Mouse (Mus musculus): ENCODE results near the gene Sh3gl1. TPM values are rescaled to one million over a fixed set of nuclear protein-coding genes. Genes with fewer than 3 reads are reported as not detected.
"Not testable (repeated sequence)": the region's sequence is repeated elsewhere in the genome, so short reads cannot be mapped to it uniquely, and the experiment has no call there.

The Sh3gl1 gene
- polyA plus RNA-seq (2021), result 85.2 TPM

- DNase-seq (ENCODE audit: low read depth, low spot score) (peak; percentile 98), ATAC-seq (peak; percentile 47)
- no peak for TF ChIP-seq CTCF (IDR thresholded peaks at IDR 0.05)
- POLR2A ChIA-PET, result interaction anchor here (0.7 to 2.2 kb wide), 5 partner anchors 9 to 27 kb away, joined by 3 to 17 read pairs (median 4); no protein-coding TSS in a partner anchor
- no peaks in the 10 kb centered on the region for H3K27me3 ChIP-seq
- in situ Hi-C loops (cut with MboI; ENCODE audit: low pct_unique_long_range_greater_than_20kb), result no loop called here
- CTCF ChIA-PET, result interaction anchor here (0.9 to 7.1 kb wide), 21 partner anchors 9 to 77 kb away, joined by 3 to 72 read pairs (median 5); partner anchors contain the start of genes Hdgfl2, Mpnd, Stap2 and Yju2
Measured at GRCm38 (mm10) chr17:56036176-56036900, at the start of gene Sh3gl1. Gene Sh3gl1, minus strand, starts transcription at chr17:56036635.

GRCm38 (mm10) chr17:56080781-56081585, 44.5 kb upstream of the Sh3gl1 start:
- in situ Hi-C loops (cut with MboI; ENCODE audit: low pct_unique_long_range_greater_than_20kb), result no loop called here
- ChIA-PET POLR2A (interaction anchor here (1.1 kb wide), 1 partner anchor 10 kb away, joined by 3 read pairs; no protein-coding TSS in a partner anchor), CTCF (interaction anchor here (1.1 to 1.3 kb wide), 2 partner anchors 9 to 10 kb away, joined by 3 read pairs; no protein-coding TSS in a partner anchor)
- TF ChIP-seq CTCF (IDR thresholded peaks at IDR 0.05), result no peak
- H3K27me3 ChIP-seq, result no peaks in the 10 kb centered on the region
- DNase-seq (ENCODE audit: low read depth, low spot score) (peak; percentile 44), ATAC-seq (peak; percentile 41)

GRCm38 (mm10) chr17:56079921-56080320, 43.5 kb upstream of the Sh3gl1 start:
- no peak for TF ChIP-seq CTCF (IDR thresholded peaks at IDR 0.05)
- no peak for DNase-seq (ENCODE audit: low read depth, low spot score)
- ChIA-PET CTCF (interaction anchor here (1.3 kb wide), 1 partner anchor 43 kb away, joined by 5 read pairs; the partner anchor contains the start of gene Sh3gl1), POLR2A (no interaction called here)
- in situ Hi-C loops (cut with MboI; ENCODE audit: low pct_unique_long_range_greater_than_20kb), result no loop called here
- ATAC-seq, result no peak
- H3K27me3 ChIP-seq, result no peaks in the 10 kb centered on the region

- DNase-seq (ENCODE audit: low read depth, low spot score), result peak; percentile 99
- peak; percentile 80 for ATAC-seq
- ChIA-PET POLR2A (interaction anchor here (1.0 kb wide), 1 partner anchor 70 kb away, joined by 3 read pairs; no protein-coding TSS in a partner anchor), CTCF (interaction anchor here (1.0 to 1.7 kb wide), 5 partner anchors 11 to 245 kb away, joined by 3 to 5 read pairs (median 3); partner anchors contain the start of gene Sh3gl1)
- in situ Hi-C loops (cut with MboI; ENCODE audit: low pct_unique_long_range_greater_than_20kb), result no loop called here
- no peaks in the 10 kb centered on the region for H3K27me3 ChIP-seq
- TF ChIP-seq CTCF (IDR thresholded peaks at IDR 0.05), result no peak
Measured at GRCm38 (mm10) chr17:56078880-56079795, 42.7 kb upstream of the Sh3gl1 start, which contains the start of gene Hdgfl2. Gene Hdgfl2, plus strand, starts transcription at chr17:56079634.

- ChIA-PET CTCF (interaction anchor here (1.0 to 1.7 kb wide), 6 partner anchors 10 to 246 kb away, joined by 3 to 5 read pairs (median 4); partner anchors contain the start of gene Sh3gl1), POLR2A (interaction anchor here (0.8 to 1.0 kb wide), 2 partner anchors 41 to 69 kb away, joined by 3 read pairs; no protein-coding TSS in a partner anchor)
- H3K27me3 ChIP-seq; ATAC-seq; DNase-seq (ENCODE audit: low read depth, low spot score); in situ Hi-C loops (cut with MboI; ENCODE audit: low pct_unique_long_range_greater_than_20kb): not testable (repeated sequence)
Measured at GRCm38 (mm10) chr17:56078361-56078760, 41.9 kb upstream of the Sh3gl1 start.

- no peaks in the 10 kb centered on the region for H3K27me3 ChIP-seq
- ChIA-PET CTCF (interaction anchor here (0.8 to 1.7 kb wide), 4 partner anchors 9 to 63 kb away, joined by 3 to 5 read pairs (median 4); partner anchors contain the start of gene Sh3gl1), POLR2A (interaction anchor here (0.8 kb wide), 1 partner anchor 40 kb away, joined by 3 read pairs; no protein-coding TSS in a partner anchor)
- ATAC-seq (no peak), DNase-seq (ENCODE audit: low read depth, low spot score) (no peak)
- in situ Hi-C loops (cut with MboI; ENCODE audit: low pct_unique_long_range_greater_than_20kb), result no loop called here
- TF ChIP-seq CTCF (IDR thresholded peaks at IDR 0.05), result no peak
Measured at GRCm38 (mm10) chr17:56077523-56077922, 41.1 kb upstream of the Sh3gl1 start.

GRCm38 (mm10) chr17:56074827-56075208, 38.4 kb upstream of the Sh3gl1 start, which contains the start of gene Ubxn6:
Gene Ubxn6, minus strand, starts transcription at chr17:56075028.
- in situ Hi-C loops (cut with MboI; ENCODE audit: low pct_unique_long_range_greater_than_20kb), result no loop called here
- TF ChIP-seq CTCF (IDR thresholded peaks at IDR 0.05), result no peak
- ATAC-seq, result peak; percentile 33
- CTCF ChIA-PET, result interaction anchor here (1.2 kb wide), 1 partner anchor 66 kb away, joined by 4 read pairs; no protein-coding TSS in a partner anchor
- POLR2A ChIA-PET, result no interaction called here
- H3K27me3 ChIP-seq, result no peaks in the 10 kb centered on the region
- DNase-seq (ENCODE audit: low read depth, low spot score), result peak; percentile 67

GRCm38 (mm10) chr17:56074097-56074826, 37.8 kb upstream of the Sh3gl1 start:
- POLR2A ChIA-PET, result interaction anchor here (0.6 kb wide), 1 partner anchor 1145 kb away, joined by 3 read pairs; no protein-coding TSS in a partner anchor
- ATAC-seq, result peak; percentile 42
- no peaks in the 10 kb centered on the region for H3K27me3 ChIP-seq
- CTCF ChIA-PET, result interaction anchor here (1.2 kb wide), 1 partner anchor 66 kb away, joined by 4 read pairs; no protein-coding TSS in a partner anchor
- DNase-seq (ENCODE audit: low read depth, low spot score), result no peak
- in situ Hi-C loops (cut with MboI; ENCODE audit: low pct_unique_long_range_greater_than_20kb), result no loop called here
- TF ChIP-seq CTCF (IDR thresholded peaks at IDR 0.05), result no peak

- in situ Hi-C loops (cut with MboI; ENCODE audit: low pct_unique_long_range_greater_than_20kb), result no loop called here
Measured at GRCm38 (mm10) chr17:56072243-56072642, 35.8 kb upstream of the Sh3gl1 start.

More at GRCm38 (mm10) chr17:56072243-56072642, 35.8 kb upstream of the Sh3gl1 start:
- ChIA-PET POLR2A (no interaction called here), CTCF (interaction anchor here (1.8 kb wide), 1 partner anchor 12 kb away, joined by 8 read pairs; no protein-coding TSS in a partner anchor)
- ATAC-seq (no peak), DNase-seq (ENCODE audit: low read depth, low spot score) (no peak)
- H3K27me3 ChIP-seq, result no peaks in the 10 kb centered on the region
- no peak for TF ChIP-seq CTCF (IDR thresholded peaks at IDR 0.05)

Measured in Patski (cell line).